Mouse (Mus musculus) brown adipose tissue, adult 24 weeks (tissue): ENCODE measurements around the gene Arrb1. TPM values are rescaled to one million over a fixed set of nuclear protein-coding genes. Genes with fewer than 3 reads are reported as not detected.

Source experiments
- H3K27ac ChIP-seq: fragments of 200-500 bp; replicated peaks from 2 replicates; pipeline ENCODE4 v1.5.1; 2012; ENCODE audit warnings: low read depth, mild to moderate bottlenecking, low read length
- H3K4me1 ChIP-seq: fragments of 200-500 bp; 2 replicates; pipeline ENCODE4 v1.6.1; 2012; ENCODE audit warnings: low read length, mixed read lengths; ENCODE audit not compliant: control insufficient read depth, insufficient read depth, insufficient read length
- H3K4me3 ChIP-seq: fragments of 200-500 bp; 2 replicates; pipeline ENCODE4 v1.5.1; 2012; ENCODE audit warnings: low read depth, mild to moderate bottlenecking, low read length, moderate library complexity; ENCODE audit not compliant: insufficient read depth
- polyA plus RNA-seq: library from polyadenylated mRNA; stranded (reverse); fragments of >200 nt; gene quantifications from 2 replicates; pipeline ENCODE4 v1.2.4, GENCODE M21; 2012; ENCODE audit not compliant: missing spikeins, insufficient read depth, insufficient read length

Arrb1 gene
- polyA plus RNA-seq, 1 experiment = 14.7 TPM

GRCm38 (mm10) chr7:99529410-99529809 is 5.9 kb upstream of the Arrb1 start:
- no peak overlapping the region for H3K4me3 ChIP-seq

GRCm38 (mm10) chr7:99531408-99531970 is 3.8 kb upstream of the Arrb1 start:
- H3K4me3 ChIP-seq = no peak overlapping the region
- peak overlapping the region; percentile 55 for H3K27ac ChIP-seq
- H3K4me1 ChIP-seq = no peaks in the 10 kb centered on the region

More at GRCm38 (mm10) chr7:99529410-99529809, 5.9 kb upstream of the Arrb1 start:
- no peak overlapping the region for H3K27ac ChIP-seq
- no peaks in the 10 kb centered on the region for H3K4me1 ChIP-seq

- H3K4me1 ChIP-seq = 0 out of 2 replicates have a peak, but pooled peaks cover 3% of the 10 kb centered on the region
- no peak overlapping the region for H3K4me3 ChIP-seq
- H3K27ac ChIP-seq = no peak overlapping the region
Observed at GRCm38 (mm10) chr7:99532526-99532925, 2.7 kb upstream of the Arrb1 start.

- Histone ChIP-seq H3K4me3 (no peak overlapping the region), H3K27ac (no peak overlapping the region), H3K4me1 (peaks cover 6% of the 10 kb centered on the region)
Observed at GRCm38 (mm10) chr7:99533600-99533999, 1.7 kb upstream of the Arrb1 start.

GRCm38 (mm10) chr7:99534501-99534900 is 765 bp upstream of the Arrb1 start:
- peaks cover 8% of the 10 kb centered on the region for H3K4me1 ChIP-seq
- H3K27ac ChIP-seq = no peak overlapping the region
- H3K4me3 ChIP-seq = no peak overlapping the region

GRCm38 (mm10) chr7:99535741-99536501 is 655 bp downstream of the Arrb1 start:
- H3K4me3 ChIP-seq = peak overlapping the region; percentile 86
- H3K27ac ChIP-seq = peak overlapping the region; percentile 73
- peaks cover 19% of the 10 kb centered on the region for H3K4me1 ChIP-seq

GRCm38 (mm10) chr7:99537183-99537756 is 2.0 kb downstream of the Arrb1 start:
- H3K27ac ChIP-seq = no peak overlapping the region
- peaks cover 25% of the 10 kb centered on the region for H3K4me1 ChIP-seq
- H3K4me3 ChIP-seq = peak overlapping the region; percentile 86; the same call in 1 of the 2 replicates

GRCm38 (mm10) chr7:99538421-99538820 is 3.2 kb downstream of the Arrb1 start:
- no peak overlapping the region for H3K27ac ChIP-seq
- peaks cover 25% of the 10 kb centered on the region for H3K4me1 ChIP-seq
- no peak overlapping the region for H3K4me3 ChIP-seq

GRCm38 (mm10) chr7:99539201-99539891 is 4.1 kb downstream of the Arrb1 start:
- Histone ChIP-seq H3K4me3 (peak overlapping the region; percentile 8), H3K4me1 (peaks cover 25% of the 10 kb centered on the region), H3K27ac (no peak overlapping the region; the same call in 1 of the 2 replicates)

GRCm38 (mm10) chr7:99540016-99540415 is 4.8 kb downstream of the Arrb1 start:
- Histone ChIP-seq H3K4me1 (peaks cover 29% of the 10 kb centered on the region), H3K4me3 (peak overlapping the region; percentile 8), H3K27ac (no peak overlapping the region; the same call in 1 of the 2 replicates)

GRCm38 (mm10) chr7:99541204-99541603 is 5.9 kb downstream of the Arrb1 start:
- peaks cover 41% of the 10 kb centered on the region for H3K4me1 ChIP-seq
- no peak overlapping the region for H3K27ac ChIP-seq

GRCm38 (mm10) chr7:99544272-99544671 is 9.0 kb downstream of the Arrb1 start:
- Histone ChIP-seq H3K4me1 (peaks cover 38% of the 10 kb centered on the region), H3K27ac (no peak overlapping the region), H3K4me3 (no peak overlapping the region)

More at GRCm38 (mm10) chr7:99541204-99541603, 5.9 kb downstream of the Arrb1 start:
- H3K4me3 ChIP-seq = no peak overlapping the region

- Histone ChIP-seq H3K4me1 (peaks cover 28% of the 10 kb centered on the region), H3K27ac (peak overlapping the region; percentile 56), H3K4me3 (no peak overlapping the region)
Observed at GRCm38 (mm10) chr7:99545885-99546745, 10.8 kb downstream of the Arrb1 start.
